Mouse (Mus musculus) cerebral cortex, adult 2 months (tissue): Measurements from ENCODE around the gene Spata16.

Source experiments
- WGBS: fragments of 180-500 bp; shearing (Covaris S2); methylation state at CpG from one replicate; pipeline ENCODE4 v1.1.7; 2018; 5-methylcytosine and 5-hydroxymethylcytosine counted together

Gene Spata16

DNA sequence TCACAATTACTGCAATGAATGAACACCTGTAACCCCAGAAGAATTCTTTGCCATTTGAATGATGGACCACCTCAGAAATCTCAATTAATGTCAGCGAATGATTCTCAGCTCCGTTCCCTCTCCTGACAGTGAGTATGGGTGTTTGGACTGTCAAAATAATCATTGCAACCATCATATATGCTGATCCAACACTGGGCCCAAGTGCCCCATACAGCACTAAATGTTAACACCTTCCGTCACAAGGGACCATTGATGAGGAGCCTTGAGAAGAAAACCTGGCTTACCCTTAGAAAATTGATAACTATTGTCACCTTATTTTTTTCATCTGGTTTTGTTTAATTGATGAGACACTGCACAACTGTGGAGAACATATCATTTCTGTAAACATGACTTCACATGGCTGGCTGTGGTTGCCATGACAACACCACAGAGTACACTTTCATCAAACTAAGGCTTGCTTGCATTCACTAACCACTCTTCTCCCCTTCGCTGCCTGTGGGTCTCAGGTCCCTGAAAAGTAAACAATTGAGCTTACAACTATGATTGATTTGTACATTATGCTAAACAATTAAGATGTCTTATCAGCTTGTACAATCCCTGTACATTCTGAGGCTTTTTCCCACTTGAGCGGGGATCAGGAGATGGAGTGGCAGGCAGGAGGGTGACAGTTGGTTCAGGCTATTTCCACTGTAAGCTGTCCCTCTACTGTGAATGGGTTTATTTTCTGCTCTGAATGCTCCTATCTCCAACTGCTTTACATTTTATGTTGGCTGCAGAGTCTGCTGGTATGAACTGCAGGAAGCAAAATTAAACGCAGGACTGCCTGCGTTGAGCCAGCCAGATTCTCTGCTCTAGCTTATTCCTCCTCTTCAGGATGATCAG, 189.8 kb downstream of the Spata16 start:
- WGBS = 59% methylated on average over 7 of the region's 7 CpGs

GRCm38 (mm10) chr3:26832954-26833353, 195.5 kb downstream of the Spata16 start:
- 46% methylated on average over 5 of the region's 5 CpGs for WGBS

DNA sequence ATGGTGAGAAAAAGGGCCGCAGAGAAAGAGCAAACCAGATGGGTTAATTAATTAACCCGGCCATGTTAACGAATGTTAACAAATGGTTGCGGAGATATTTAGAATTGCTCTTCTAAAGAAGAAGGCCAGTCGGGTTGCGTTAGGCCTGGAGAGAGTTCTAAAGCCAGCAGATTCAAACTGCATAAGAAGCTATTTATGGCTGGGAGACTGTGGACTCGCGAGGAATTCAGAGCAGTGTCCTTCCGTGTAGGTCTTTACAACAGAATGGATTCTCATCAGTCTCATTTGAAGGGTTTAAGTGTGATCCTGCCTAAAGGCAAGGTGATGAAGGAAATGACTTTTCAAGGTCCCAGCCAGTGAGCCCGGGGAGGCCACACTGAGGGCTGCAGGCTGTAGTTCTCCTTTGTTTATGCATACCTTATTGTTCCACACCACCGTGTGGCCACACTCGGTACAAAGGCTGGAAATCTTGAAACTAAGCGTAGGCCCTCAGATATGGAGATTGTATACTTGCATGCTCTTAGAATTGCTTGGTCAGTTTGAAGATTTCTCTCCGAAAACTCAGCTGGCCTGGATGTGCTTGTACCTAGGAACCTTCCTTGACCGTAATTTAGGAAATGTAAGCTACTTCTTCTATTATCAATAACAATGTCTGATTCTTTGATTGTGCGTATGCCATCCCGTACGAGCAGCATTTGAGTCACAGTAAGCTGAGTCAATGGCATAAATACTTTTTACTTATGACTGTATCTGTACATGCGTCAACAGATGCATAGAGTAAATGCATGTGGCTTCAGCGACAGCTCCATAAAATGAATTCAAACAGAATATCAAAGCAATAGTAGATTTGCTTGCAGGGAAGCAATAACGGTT, 197.0 kb downstream of the Spata16 start:
- 60% methylated on average over 21 of the region's 21 CpGs for WGBS

GRCm38 (mm10) chr3:26835051-26835755, 197.8 kb downstream of the Spata16 start:
- 78% methylated on average over 17 of the region's 17 CpGs for WGBS

DNA sequence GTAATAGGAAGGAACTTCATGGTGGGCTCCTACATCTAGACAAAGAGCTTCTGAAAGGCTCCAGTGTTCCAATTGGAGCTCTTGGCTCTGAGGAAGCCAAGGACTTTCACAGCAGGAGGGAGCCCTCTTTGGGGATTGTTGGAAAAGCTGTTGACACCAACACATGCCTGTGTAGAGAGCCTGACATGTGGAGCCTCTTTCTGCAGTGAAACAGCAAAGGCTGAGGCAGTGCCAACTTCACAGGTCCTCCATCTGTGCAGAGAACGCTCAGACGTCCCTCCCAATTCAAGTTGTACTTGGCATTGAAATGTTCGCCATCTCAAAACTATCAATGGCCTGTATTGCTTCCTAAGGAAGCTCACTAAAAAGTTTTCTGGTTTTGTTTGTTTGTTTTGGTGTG, 207.6 kb downstream of the Spata16 start:
- 35% methylated on average over 3 of the region's 3 CpGs for WGBS

DNA sequence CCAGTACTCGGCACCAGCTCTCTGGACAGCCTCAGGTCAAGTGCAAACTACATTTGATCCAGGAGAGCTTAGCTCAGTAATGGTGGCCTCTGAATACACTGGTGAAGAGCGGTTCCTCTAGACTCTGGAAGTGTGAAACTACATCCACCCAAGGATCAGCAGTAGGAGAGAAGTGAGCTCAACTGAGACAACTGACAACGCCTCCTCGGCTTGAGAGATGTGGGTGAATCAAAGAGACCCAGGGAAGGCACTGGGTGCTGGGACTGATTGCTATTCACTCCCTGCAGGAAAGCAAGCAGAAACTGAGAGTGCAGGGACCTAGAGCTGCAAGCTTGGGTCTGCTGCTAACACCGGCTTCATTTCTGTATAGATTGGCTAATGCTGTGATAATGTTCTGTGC, 210.5 kb downstream of the Spata16 start:
- 59% methylated on average over 5 of the region's 5 CpGs for WGBS

DNA sequence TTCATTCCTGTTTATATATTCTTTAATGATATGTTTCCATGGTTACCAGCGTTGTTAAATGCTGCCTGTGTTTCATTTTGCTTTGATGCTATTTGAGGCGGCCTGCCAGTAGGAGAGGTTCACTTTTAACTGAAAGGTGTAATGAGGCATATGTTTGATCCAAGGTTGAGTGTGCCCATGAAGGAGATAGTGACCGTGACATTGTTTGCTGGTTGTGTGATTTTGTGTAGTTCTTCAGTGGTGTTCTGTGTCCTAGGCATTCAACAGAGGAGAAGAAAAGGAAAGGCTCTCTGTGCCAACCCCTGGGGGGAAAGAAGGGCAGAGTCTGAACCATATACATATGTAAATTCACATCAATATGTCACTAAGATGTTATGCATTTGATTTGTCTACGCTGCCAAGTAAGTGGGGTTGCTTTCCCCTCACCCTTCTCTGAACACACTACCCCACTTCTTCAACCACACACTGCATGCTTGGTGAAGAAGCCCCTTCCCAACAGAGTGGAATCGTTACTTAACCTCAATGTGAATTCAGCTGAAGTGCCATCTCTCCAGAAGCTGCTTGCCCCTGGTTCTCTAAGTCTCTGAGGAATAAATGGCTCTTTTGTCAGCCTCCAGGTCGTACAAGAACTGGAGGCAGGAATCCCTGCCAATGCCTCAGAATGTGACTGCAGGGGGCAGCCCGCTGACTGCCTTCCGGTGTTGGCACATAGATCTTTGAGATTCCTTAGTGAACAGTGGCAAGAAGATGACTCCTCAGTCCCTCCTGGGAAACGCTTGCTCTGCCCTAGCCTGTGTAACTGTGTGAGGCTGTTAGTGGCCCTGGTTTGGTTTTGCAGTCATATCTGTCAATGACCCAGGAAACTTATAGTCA, 213.5 kb downstream of the Spata16 start:
- WGBS = 48% methylated on average over 9 of the region's 9 CpGs

GRCm38 (mm10) chr3:26853557-26853956, 216.1 kb downstream of the Spata16 start:
- WGBS = 58% methylated on average over 5 of the region's 5 CpGs

DNA sequence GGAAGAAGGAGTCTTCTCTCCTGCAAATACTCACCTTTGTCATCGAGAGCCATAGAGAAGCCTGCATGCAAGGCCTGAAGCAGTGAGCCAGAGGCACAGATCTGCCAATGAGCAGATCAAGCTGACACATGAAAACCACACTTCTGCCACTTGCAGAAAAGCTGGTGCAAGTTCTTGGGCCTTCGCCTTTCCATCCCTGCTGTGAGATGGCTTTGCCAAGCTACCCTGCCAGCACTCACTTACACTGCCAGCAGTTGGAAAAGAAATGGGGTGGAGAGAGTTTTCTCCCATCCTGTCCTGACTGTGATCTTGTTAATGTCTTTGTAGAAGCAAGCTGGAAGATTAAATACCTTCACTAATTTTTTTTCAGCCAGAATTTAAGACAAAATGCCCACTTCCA, 237.3 kb downstream of the Spata16 start:
- 50% methylated on average over 2 of the region's 2 CpGs for WGBS

GRCm38 (mm10) chr3:26877291-26877690, 239.9 kb downstream of the Spata16 start:
- 76% methylated on average over 2 of the region's 2 CpGs for WGBS

- 71% methylated on average over 1 of the region's 1 CpGs for WGBS
These were observed 279.2 kb downstream of the Spata16 start for GRCm38 (mm10) chr3:26916607-26917006.

GRCm38 (mm10) chr3:26920986-26921385, 283.6 kb downstream of the Spata16 start:
- WGBS = 52% methylated on average over 7 of the region's 7 CpGs

DNA sequence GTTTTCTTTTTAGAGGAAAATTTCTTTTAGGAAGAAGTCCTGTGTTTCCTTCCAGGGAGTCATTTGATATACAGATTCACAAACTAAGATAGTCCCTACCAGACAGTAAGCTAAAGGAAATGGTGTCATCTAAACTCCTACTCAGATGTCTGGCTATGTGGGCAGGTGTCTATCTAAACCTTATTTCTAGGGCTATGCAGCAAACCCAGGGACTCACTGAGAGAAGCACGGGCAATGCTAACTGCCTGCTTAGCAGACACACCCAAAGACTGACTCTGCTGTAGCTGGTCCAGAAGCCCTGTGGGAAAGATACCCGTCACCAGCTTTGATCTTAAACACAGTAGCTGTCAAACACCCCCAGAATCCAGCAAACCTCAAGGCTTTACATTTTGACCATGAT, 284.2 kb downstream of the Spata16 start:
- WGBS = 64% methylated on average over 2 of the region's 2 CpGs

DNA sequence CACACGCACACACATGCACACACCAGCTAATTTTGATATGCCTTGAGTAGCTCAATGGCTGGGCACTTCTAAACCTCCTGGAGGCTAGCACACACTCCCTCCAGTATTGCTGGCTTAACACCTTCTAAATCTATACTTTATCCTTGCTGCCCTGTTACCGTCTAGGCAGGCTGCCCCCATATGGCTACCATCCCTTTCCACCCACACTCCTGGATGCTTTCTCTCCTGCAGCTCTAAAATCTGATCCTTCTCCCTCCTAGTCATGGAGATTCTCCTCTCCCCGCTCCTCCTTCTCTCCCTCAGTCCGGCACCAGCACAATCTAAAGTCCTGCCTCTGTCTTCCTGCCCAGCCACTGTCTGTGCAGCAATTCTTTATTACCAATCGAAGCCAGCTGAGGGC, 286.0 kb downstream of the Spata16 start:
- whole genome bisulfite sequencing = 64% methylated on average over 5 of the region's 5 CpGs

GRCm38 (mm10) chr3:26924212-26924611, 286.8 kb downstream of the Spata16 start:
- 62% methylated on average over 3 of the region's 3 CpGs for WGBS

GRCm38 (mm10) chr3:26933079-26933478, 295.7 kb downstream of the Spata16 start:
- WGBS = 81% methylated on average over 3 of the region's 3 CpGs

DNA sequence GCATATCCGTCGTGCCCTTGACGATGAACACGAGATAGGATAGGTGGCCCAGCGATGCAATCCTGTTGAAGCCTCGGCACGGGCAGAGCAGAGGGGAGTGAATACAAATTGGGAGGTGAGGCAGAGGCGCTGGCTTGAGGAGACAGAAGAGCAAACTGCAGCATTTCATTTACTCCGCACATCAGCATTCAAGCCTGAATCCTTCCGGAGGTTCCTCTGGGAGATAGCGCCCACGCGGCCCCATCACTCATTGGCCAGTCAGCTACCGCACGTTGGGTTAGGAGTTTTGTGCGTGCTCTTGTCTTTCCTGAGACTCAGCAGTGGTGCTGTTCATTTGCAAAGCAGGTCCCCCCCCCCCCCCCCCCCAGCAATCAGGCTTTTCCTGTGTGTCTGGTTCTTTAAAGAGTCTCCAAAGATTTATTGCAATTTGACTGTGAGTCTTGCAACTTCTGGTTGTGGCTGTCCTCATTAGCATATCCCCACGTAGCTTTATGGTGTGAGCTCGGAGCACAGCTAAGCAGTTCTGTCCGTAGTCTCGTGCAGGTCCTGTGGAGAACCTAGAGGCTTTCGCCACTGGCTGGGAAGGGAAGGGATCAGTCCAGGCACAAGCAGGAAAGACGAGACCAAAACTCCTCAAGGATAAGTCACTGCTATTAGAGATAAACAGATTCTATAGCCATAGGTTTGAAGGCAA, 299.6 kb downstream of the Spata16 start:
- 77% methylated on average over 22 of the region's 22 CpGs for WGBS

DNA sequence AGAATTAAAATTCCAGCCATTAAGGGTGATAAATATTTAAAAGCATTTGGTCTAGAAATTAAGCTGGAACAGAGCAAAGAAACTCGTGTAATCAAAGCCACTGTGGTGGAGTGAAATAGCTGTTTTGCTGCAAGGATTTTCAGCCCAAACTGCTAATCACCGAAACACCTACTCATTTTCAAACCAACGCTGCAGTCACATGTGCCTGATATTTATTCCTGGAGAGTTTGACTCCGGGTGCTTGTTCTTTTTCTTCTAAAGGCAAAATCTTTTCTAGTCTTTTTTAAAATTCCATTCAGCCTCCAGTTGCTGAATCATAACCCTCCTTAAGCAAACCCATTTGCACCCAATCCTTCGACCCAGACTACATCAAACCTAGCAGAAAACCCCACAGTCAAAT, 329.4 kb downstream of the Spata16 start:
- WGBS = 38% methylated on average over 5 of the region's 5 CpGs

GRCm38 (mm10) chr3:26968852-26969513, 331.6 kb downstream of the Spata16 start:
- 93% methylated on average over 3 of the region's 3 CpGs for WGBS

DNA sequence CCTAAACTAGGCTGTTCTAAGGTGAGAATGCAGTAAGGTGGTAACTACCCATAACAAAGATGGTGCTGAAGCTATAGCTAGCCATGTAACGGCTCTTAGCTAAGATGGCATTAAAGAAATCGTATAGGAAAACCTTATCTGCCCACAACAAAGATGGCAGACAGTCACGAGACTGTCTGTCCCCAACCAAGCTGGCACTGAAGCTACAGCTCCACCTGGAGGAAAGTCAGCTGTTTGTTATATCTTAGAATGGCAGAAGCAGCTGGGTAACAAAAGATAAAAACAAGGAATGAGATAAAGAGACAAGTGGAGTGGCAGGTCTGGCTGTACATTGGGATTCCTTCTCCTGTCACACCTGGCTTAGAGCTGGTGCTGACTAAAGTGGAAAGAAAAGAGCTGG, 333.1 kb downstream of the Spata16 start:
- WGBS = 87% methylated on average over 3 of the region's 3 CpGs
